Mouse (Mus musculus) bone marrow macrophage, adult 2 months (primary cell): ENCODE results near the gene Qtrt2. TPM values are rescaled to one million over a fixed set of nuclear protein-coding genes. Genes with fewer than 3 reads are reported as not detected.
A peak's percentile ranks its signal among the peaks of the same experiment; 100 is the strongest.

Experiments used
- H3K27ac ChIP-seq: 2 replicates; pipeline ENCODE4 v1.5.1; 2012; ENCODE audit warnings: low read depth, low read length; ENCODE audit not compliant: insufficient read depth
- H3K4me1 ChIP-seq: 2 replicates; pipeline ENCODE4 v1.6.1; 2012; ENCODE audit warnings: low read length; ENCODE audit not compliant: control insufficient read depth, insufficient read depth
- H3K4me3 ChIP-seq: 2 replicates; pipeline ENCODE4 v1.5.1; 2012; ENCODE audit warnings: mild to moderate bottlenecking, low read length, moderate library complexity; ENCODE audit not compliant: insufficient read depth
- CTCF ChIP-seq: IDR thresholded peaks from 2 replicates; pipeline ENCODE4 v1.5.1; 2012; ENCODE audit warnings: low read depth, mild to moderate bottlenecking, low read length, moderate library complexity
- POLR2A ChIP-seq: IDR thresholded peaks from 2 replicates; pipeline ENCODE4 v1.6.1; 2012; ENCODE audit warnings: mild to moderate bottlenecking, low read depth, low read length, borderline replicate concordance
- polyA plus RNA-seq: library from polyadenylated mRNA; stranded (reverse); fragments of >200 nt; gene quantifications from 2 replicates; pipeline ENCODE4 v1.2.4, GENCODE M21; 2012; ENCODE audit not compliant: missing spikeins, insufficient read depth, insufficient read length

Gene Qtrt2
- 7.3 and 11.9 TPM in 2 replicates for polyA plus RNA-seq

DNA sequence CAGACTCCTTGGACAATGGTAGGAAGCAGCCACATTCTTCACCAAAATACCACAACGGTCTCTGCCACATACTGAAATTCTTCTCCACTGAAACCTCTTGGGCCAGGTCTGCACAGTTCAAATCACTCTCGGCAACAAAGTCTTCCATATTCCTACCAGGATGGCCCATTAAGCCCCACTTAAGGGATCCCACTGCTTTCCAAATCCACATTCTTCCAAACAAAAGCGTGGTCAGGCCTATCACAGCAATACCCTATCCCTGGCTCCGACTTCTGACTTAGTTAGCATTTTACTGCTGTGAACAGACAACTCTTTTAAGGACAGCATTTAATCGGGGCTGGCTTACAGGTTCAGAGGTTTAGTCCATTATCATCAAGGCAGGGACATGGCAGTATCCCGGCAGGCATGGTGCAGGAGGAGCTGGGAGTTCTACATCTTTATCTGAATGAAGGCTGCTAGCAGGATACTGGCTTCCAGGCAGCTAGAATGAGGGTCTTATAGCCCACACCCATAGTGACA, at the start of gene Qtrt2:
Gene Qtrt2 (minus strand): TSS at position 469 of the 519 bp plus-strand sequence.
- Histone ChIP-seq H3K4me3 (no peak within 1 kb of the TSS), H3K27ac (no peak within 1 kb of the TSS), H3K4me1 (peaks cover 9% of the 10 kb centered on the region)
- TF ChIP-seq POLR2A (no peak), CTCF (no peak)

DNA sequence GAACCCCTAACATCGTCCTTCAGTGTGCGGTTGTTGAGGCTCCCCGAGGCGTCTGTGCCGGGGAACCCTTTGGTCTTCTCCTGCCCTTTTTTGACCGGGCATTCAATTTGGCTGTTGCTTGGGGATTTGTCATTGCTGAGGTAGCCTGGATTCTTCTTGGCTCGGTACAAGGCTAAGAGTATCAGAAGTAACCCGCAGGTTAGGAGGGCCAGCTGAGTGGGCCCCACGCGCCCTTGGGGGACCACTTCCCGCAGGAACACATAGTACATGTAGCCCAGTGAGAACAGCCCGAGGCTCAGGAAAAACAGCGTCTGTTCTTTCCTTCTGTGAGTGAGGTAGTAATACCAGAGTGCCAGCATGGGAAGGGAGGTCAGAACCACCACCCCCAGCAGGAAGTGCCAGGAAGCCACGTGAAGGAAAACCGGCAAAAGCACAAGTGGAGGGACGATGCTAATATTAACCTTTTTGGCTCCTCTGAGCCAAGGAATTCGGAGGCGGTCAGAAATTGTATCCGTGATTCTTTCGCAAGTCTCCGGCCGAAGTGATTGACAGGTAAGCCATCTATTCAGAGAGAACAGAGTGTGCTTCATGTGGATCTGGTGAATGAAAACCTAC, 47.1 kb upstream of the Qtrt2 start:
- no peak for TF ChIP-seq CTCF
- TF ChIP-seq POLR2A, result no peak
- no peak overlapping the region for H3K27ac ChIP-seq
- no peak overlapping the region for H3K4me3 ChIP-seq
- H3K4me1 ChIP-seq, result no peaks in the 10 kb centered on the region

DNA sequence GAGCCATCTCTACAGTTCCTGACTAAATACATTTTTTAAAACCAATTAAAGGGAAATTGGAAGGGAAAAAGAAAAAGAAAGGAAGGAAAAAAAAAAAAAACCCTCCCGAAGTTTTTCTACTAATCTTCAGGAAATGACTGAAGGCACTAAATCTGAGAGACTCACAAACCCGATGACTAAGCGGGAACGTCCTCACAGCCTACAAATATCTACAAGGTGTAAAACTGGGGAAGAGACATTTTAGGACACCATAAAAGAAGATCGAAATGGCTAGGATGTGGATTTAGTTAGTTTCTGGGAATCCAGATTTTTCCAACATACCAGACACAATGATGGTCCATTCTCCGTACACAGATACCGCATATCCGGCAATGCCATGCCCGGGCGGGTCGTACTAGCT, 46.5 kb upstream of the Qtrt2 start:
- no peaks in the 10 kb centered on the region for H3K4me1 ChIP-seq
- TF ChIP-seq CTCF (no peak), POLR2A (no peak)
- no peak overlapping the region for H3K4me3 ChIP-seq
- H3K27ac ChIP-seq, result no peak overlapping the region

DNA sequence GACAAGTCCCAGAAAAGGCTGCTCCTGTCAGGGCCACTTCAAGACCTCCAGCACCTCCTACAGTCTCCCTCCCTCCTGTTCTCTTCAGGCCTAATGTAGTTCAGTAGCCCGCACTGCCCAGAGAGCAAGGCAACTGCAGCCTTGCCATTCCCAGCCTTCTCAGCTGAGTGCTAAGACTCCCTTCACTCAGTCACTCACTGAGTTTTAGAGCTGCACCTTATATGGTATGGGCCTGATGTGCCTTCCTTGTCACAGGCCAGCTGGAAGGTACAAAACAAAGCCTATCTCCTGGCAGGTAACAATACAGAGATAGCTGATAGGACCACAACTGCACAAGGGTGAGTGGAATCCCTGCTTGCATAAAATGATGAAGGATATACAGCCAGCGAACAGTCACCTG, 45.8 kb upstream of the Qtrt2 start:
- H3K27ac ChIP-seq, result no peak overlapping the region
- H3K4me3 ChIP-seq, result no peak overlapping the region
- H3K4me1 ChIP-seq, result peaks cover under 1% of the 10 kb centered on the region
- TF ChIP-seq CTCF, result no peak
- no peak for TF ChIP-seq POLR2A

DNA sequence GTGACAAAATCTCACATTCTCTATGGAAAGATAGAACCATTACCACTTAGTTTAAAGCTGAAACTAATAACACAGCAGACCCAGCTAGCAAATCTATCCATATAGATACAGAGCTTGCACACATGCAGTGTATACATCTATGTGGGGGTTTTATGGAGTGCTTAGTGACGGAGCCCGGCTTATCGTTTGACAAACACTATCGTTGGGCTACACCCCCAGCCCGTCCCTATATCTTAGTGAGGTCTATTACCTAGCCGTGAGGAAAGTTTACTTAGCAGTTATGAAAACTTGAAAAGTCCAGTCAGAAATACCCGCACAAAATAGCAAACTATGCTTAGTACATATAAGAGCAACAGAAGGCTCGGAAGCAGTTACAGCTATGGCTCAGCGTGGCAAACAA, 45.1 kb upstream of the Qtrt2 start:
- no peak overlapping the region for H3K27ac ChIP-seq
- peaks cover 7% of the 10 kb centered on the region for H3K4me1 ChIP-seq
- TF ChIP-seq POLR2A (no peak), CTCF (no peak)
- no peak overlapping the region for H3K4me3 ChIP-seq

DNA sequence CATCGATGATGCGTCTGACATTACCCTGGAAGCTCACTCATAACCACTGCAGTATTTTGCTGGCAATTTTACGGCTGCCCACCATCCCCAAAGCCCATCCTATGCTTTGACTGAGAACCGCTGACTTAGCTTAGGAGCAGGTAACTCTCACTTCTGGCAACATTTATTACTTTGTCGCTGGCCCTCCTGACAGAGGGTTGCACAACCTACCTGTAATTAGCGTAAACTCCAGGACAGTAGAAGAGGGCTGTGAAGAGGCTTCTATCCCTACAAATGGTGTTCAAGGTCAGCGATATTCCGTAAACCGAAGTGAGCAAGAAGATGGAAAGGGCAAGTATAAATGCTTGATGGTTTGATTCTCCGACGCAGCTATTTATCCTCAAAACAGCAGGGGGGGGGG, 44.6 kb upstream of the Qtrt2 start:
- no peak overlapping the region for H3K4me3 ChIP-seq
- peaks cover 12% of the 10 kb centered on the region for H3K4me1 ChIP-seq
- TF ChIP-seq CTCF (no peak), POLR2A (no peak)
- H3K27ac ChIP-seq, result no peak overlapping the region

DNA sequence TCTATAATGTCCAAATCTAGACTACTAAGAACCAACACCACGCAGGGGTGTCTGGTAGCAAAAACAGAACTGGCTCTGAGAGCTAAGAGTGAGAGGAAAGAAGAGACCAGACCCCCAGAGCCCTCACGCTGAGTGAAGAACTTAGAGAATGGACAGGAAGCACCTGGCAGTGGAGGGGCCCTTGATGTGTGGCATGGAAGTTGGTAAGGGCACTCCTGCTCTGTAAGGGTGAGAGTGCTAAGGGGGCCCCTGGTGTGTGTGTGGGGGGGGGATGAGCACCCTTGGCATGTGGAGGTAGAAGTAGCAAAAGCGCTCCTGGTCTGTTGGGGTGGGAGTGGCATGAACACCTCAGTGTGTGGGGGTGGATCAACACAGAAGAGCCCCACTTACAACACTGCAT, 43.8 kb upstream of the Qtrt2 start:
- TF ChIP-seq POLR2A, result no peak
- no peak for TF ChIP-seq CTCF
- Histone ChIP-seq H3K4me3 (no peak overlapping the region), H3K4me1 (peaks cover 17% of the 10 kb centered on the region), H3K27ac (no peak overlapping the region)

DNA sequence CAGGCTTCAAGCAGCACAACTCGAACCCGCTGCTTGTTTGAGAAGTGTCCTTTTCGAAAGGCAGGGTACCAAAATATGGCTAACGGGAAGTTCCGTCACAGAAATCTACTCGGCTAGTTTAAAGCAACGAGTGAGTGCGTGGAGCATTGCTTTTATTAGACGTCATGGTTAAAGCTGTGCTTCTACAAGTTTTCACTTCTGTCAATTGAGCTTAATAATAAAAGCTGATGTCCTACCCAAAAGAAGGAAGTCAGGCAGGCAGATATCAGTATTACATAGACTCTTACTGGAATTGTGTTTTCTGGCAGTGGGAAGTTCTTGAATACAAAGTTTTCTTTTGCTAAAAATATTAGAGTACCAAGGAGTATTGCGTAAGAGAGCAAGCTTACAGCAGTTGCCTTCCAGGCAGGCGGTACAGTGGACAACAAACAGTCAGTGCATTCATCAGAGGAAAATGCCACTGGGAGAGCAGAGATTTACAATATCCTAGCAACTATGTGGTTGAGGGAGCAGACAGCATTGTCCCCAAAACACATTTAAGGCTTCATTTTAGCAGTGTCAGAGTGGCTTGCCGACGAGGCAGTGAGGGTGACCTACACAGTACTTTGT, 39.3 kb upstream of the Qtrt2 start:
- no peak for TF ChIP-seq POLR2A
- no peak for TF ChIP-seq CTCF
- Histone ChIP-seq H3K27ac (peak overlapping the region; percentile 85), H3K4me3 (peak overlapping the region; percentile 7; the same call in 1 of the 2 replicates), H3K4me1 (peaks cover 23% of the 10 kb centered on the region)

DNA sequence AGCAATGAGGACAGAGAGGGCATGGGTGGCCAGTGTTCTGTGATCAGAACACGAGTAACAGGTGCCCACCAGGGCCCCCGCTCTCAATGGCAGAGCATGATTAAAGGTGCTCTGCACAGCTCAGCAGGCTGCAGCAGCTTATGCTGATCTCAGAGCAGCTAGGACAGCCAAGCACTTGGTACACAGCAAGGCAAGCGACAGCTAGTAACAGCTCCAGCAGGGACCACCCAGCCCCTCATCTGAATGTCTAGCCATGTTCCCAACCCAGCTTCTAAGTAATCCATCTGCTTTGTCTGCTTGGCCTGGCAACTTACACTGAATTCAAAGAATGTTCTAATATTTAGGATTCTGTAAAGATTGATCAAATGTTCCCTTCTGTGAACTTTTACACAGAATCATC, 37.2 kb upstream of the Qtrt2 start:
- no peak overlapping the region for H3K4me3 ChIP-seq
- H3K27ac ChIP-seq, result no peak overlapping the region
- H3K4me1 ChIP-seq, result peaks cover 23% of the 10 kb centered on the region
- TF ChIP-seq POLR2A (no peak), CTCF (no peak)

DNA sequence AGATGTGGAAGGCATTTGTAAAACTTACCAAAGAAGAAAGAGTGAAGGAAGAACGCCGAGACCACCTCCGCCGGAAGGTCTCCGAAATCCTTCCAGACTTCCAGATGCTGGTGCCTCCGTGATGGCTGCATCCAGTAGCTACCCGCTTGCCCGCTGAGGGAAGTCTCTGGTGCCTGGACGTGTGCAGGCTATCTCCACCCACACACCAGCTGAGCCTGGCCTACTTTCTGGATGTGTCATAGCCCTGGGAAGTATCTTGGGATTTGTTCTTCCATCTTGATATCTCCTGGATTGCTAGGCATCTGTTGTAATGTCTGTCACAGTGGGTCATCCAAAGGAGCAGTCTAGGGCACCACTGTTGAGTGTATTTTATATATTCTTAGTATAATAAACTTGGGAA, 36.7 kb upstream of the Qtrt2 start:
- Histone ChIP-seq H3K27ac (no peak overlapping the region), H3K4me1 (peaks cover 23% of the 10 kb centered on the region), H3K4me3 (no peak overlapping the region)
- TF ChIP-seq CTCF, result no peak
- TF ChIP-seq POLR2A, result no peak
